Mouse (Mus musculus): ENCODE data around the gene Szt2. TPM values are rescaled to one million over a fixed set of nuclear protein-coding genes. Genes with fewer than 3 reads are reported as not detected.

The Szt2 gene
- total RNA-seq, 2 experiments from 2014 or later, result 17.1 to 17.7 TPM

GRCm38 (mm10) chr4:118356738-118357137 is 52.3 kb downstream of the Szt2 start:
- DNase-seq, result no peak

DNA sequence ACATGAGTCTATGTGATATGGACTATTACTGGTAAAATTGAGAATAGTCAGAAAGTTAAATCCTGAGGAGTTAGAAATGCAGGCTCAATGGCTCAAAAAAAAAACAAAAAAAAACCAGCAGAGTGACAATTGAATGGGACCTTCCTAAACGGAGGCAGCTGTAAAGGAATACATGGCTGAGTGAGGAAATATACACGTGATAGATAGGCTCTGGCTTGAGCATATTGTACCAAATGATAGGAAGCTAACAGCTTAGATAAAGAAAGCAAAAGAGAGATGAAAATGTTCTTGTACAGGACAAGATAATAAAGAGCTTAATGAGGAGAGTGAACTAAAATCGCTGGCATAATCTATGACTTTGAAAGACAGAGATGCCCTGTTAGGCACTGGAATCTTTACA is 54.8 kb downstream of the Szt2 start:
- no peak for DNase-seq

DNA sequence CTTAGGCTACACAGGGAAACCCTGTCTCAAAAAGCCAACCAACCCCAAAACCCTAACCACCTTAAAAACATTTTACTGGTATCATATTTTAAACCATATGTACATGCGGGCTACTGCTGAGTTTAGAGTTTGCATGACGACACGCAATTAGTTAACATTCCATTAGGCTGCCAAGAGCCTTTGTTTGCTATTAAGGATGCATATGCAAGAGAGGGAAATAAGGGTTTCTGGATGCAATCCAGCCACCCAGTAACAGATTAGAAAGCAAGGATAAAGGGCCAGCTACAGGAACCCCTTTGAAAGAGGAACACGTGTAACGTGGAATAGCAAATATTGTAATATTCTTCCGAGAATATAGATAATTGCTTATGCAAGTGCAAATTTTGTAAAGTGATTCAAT is 55.4 kb downstream of the Szt2 start:
- DNase-seq, result no peak

GRCm38 (mm10) chr4:118351828-118352227 is 57.2 kb downstream of the Szt2 start:
- no peak for DNase-seq

DNA sequence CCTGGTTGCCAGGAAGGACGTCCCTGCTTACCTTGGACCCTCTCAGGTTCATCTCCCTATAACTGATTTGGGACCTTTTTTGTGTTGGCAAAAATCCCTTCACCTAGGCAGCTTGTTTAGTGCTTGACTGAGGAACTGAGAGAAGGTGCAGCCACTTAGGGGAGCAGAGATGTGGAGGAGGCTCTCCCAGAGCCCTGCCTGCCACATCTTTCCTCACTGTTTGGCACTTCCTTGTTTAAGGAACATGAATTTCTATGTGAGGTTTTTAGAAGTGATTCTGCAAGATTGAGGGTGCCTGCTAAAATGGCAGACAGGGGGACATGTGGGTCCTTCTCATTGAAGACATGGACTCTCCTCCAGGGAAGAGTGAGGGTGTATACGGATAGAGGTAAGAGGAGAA is 58.2 kb downstream of the Szt2 start:
- no peak for DNase-seq

GRCm38 (mm10) chr4:118347529-118348309 is 61.4 kb downstream of the Szt2 start:
- DNase-seq, result no peak

GRCm38 (mm10) chr4:118341447-118341846 is 67.6 kb downstream of the Szt2 start:
- DNase-seq, result no peak

DNA sequence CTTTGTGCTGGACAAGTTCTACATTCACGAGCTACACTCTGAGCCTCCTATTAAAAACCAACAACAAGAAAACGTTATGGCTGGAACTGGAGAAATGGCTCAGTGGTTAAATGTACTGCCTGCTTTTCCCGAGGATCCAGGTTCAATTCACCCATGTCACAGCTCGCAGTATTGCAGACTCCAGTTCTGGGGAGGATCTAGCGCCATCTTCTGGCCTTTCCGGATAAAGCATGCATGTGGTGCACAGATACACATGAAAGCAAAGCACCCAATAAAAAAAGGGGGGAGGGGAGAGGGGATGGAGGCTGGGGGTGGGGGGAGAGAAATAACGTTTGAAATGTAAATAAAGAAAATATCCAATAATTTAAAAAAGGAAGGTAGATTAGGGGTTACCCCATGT is 72.4 kb downstream of the Szt2 start:
- DNase-seq, result peak; percentile 72

DNA sequence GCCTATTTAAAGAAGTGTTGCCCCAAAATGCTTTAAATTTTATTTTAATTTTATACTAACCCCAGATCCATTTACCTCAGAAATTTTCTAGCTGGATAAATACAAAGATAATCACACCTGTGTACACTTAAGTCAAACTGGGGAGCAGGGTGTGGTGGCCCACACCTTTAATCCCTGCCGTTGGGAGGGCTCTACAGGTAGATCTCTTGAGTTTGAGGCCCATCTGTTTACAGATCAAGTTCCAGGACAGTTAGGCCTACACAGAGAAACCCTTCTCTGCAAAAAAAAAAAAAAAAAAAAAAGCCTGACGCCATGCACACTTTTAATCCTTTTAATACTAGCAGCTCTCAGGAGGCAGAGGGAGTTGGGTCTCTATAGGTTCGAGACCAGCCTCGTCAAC is 73.1 kb downstream of the Szt2 start:
- DNase-seq, result no peak

GRCm38 (mm10) chr4:118331777-118332176 is 77.3 kb downstream of the Szt2 start:
- DNase-seq, result peak; percentile 9

DNA sequence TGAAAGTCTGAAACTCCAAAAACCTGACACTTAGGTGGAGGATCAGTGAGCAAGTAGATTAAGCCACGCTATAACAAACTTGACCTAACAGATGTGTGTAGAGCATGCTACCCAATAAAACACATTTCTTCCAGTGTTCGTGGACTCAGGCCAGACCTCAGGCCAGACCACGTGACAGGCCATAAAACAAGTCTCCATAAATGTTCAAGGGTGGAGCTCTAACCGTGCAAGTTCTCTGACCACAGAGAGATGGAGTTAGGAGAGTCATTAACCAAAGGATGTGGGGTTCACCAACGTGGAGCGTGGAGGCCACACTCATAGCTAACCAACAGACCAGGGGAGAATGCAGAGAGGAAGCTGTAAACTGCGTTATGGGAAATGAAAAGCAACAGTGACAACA is 82.6 kb downstream of the Szt2 start:
- no peak for DNase-seq

DNA sequence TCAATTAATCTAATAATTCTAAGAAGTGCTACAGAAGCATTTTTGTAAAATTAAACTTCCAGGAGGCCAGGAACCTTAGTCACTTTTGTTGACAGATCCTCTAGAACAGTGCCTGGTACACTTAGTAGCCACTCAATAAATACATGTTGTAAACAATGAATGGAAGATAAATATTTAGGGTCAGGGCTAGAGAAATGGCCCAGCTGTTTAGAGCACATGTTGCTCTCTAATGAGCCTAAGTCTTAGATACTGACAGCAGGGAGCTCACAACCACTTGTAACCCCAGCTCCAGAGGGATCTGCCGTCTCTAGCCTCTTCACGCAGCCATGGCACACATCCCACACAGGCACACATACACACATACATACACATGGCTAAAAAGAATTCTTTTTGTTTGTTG is 88.4 kb downstream of the Szt2 start:
- DNase-seq, result no peak

DNA sequence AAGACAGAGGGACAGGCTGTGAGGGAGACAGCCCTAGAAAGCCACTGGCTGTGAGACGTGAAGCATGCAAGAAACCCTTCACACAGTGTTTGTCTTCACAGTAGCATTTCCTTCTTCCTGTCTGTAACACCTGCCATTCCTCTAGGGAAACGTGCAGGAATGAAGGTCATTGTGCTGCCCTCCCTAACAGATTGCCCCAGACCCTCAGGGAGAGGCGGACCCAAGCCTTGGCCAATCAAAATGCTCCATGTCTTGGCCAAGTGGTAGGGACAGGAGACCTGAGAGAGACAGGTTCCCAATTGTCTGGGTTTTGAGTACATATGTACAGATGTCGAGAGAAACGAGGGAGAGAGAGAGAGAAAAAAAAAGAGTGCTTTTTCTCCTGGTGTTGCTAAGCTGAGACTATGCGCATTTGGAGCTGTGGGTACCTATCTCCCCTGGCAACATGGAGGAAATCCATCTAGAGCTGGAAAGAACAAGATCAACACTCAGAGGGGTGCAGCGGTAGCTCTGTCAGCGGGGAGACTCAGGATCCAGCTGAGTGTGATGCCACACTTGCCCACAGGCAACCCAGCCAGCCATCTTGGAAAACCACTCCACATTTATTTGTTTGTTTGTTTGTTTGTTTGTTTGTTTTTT is 89.2 kb downstream of the Szt2 start:
- no peak for DNase-seq

- DNase-seq, result no peak
Observed at GRCm38 (mm10) chr4:118316662-118317061, 92.4 kb downstream of the Szt2 start.

DNA sequence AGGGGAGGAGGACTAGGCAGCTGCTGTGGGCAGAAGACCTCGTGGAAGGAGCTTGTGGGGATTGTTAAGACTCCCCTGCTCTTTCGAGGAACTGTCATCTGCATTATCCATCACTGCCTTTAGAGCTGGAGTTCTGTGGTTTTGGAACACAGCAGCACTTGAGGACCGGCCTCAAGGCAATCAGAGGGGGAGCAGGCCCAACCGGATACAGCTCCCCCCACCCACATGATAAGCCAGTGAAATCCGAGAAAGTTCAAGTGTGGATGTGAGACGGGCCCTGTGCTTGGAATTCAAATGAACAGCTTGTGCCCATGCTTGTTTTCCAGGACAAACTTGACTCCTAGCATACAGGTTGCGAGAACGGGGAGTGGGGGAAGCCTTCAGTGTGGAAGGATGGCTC is 93.8 kb downstream of the Szt2 start:
- DNase-seq, result no peak

Other genes with a start within 250 kb of the Szt2 start
- gene Kdm4a, start 229.2 kb downstream of the Szt2 start, total RNA-seq (2021), result 10 to 100 TPM; 36.7 to 38.6 TPM
- gene Ptprf, start 117.9 kb downstream of the Szt2 start, total RNA-seq (2021), result 10 to 100 TPM; 39.4 to 40.7 TPM
- gene Med8, start 64 bp upstream of the Szt2 start, total RNA-seq (2021), result 10 to 100 TPM; 60.2 to 60.5 TPM
- gene Elovl1, start 18.8 kb upstream of the Szt2 start, total RNA-seq (2021), result 10 to 100 TPM; 38.0 to 44.4 TPM
- gene Cdc20, start 28.1 kb upstream of the Szt2 start, total RNA-seq (2021), result 10 to 100 TPM; 68.2 to 73.1 TPM
- under 1 TPM in 1 of 2 experiments, not detected in 1; 0.14 TPM for gene Mpl, start 48.2 kb upstream of the Szt2 start, total RNA-seq (2021)
- 10 to 100 TPM; 86.2 to 88.9 TPM for gene Tie1, start 80.8 kb upstream of the Szt2 start, total RNA-seq (2021)
- gene 2610528J11Rik, start 117.7 kb upstream of the Szt2 start, total RNA-seq (2021), result not detected
- gene Tmem125, start 134.8 kb upstream of the Szt2 start, total RNA-seq (2021), result under 1 TPM; 0.24 to 0.32 TPM
- under 1 TPM in 1 of 2 experiments, not detected in 1; 0.18 TPM for gene Cfap57, start 211.5 kb upstream of the Szt2 start, total RNA-seq (2021)
- 10 to 100 TPM; 43.0 to 51.1 TPM for gene Ebna1bp2, start 211.5 kb upstream of the Szt2 start, total RNA-seq (2021)
- gene Olfr62, start 249.7 kb upstream of the Szt2 start, total RNA-seq (2021), result not detected